Mouse (Mus musculus) brain, embryonic 14.5 days (tissue): ENCODE measurements around the gene Atp6ap2.

Experiments
- CTCF ChIP-seq: fragments of 200-500 bp; IDR thresholded peaks from 2 replicates; pipeline ENCODE4 v1.5.1; 2012; ENCODE audit warnings: inconsistent platforms, mild to moderate bottlenecking, moderate library complexity, borderline replicate concordance; ENCODE audit not compliant: insufficient read depth, insufficient read length; ENCODE audit errors: extremely low read depth
- POLR2A ChIP-seq: fragments of 200-500 bp; IDR thresholded peaks from 2 replicates; pipeline ENCODE4 v1.6.1; 2012; ENCODE audit warnings: mild to moderate bottlenecking, inconsistent platforms, borderline replicate concordance; ENCODE audit not compliant: poor library complexity, insufficient read depth, insufficient read length, severe bottlenecking; ENCODE audit errors: extremely low read depth

GRCm38 (mm10) chrX:12591401-12591943 lies 3.9 kb downstream of the Atp6ap2 start:
- no peak for TF ChIP-seq CTCF
- TF ChIP-seq POLR2A: no peak
